Mouse (Mus musculus): ENCODE results near the gene Rps12-ps3.

DNA sequence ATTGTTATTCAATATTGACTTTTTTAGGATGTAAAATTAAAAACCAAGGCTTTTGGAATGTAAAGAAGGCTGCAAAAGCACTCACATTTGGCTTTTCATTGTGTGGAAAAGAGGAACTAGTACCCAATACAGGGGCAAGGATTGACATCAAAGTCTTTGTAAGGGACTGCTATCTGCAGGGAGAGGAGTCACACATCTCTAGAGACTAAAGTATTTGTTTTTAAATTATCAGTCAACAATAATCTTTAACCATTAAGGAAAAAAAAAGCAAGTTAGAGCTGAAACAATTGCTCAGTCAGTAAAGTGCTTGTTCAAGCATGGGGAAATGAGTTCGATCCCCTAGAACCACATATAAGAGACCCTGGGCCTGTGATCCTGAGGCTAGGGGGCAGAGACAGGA, 14.6 kb downstream of the Rps12-ps3 start:
- TF ChIP-seq CTCF (IDR thresholded peaks at IDR 0.05; ENCODE audit: low read depth, low read length): no peak
- no peak for TF ChIP-seq POLR2A (IDR thresholded peaks at IDR 0.05; ENCODE audit: borderline replicate concordance, low read depth, low read length)
